Mouse (Mus musculus) limb, embryonic 10.5 days (tissue): Measurements from ENCODE around the gene Elovl2. TPM values are rescaled to one million over a fixed set of nuclear protein-coding genes. Genes with fewer than 3 reads are reported as not detected.
"Not testable (repeated sequence)": the region's sequence is repeated elsewhere in the genome, so short reads cannot be mapped to it uniquely, and the experiment has no call there.

Experiments used
- DNase-seq: peaks from one replicate; pipeline ENCODE4 v3.0.0-alpha.2; 2017; ENCODE audit warnings: low spot score
- H3K27ac ChIP-seq: fragments of 300-500 bp; sonication (generic); 2 replicates; pipeline ENCODE4 v1.5.1; 2016; ENCODE audit warnings: mild to moderate bottlenecking
- H3K27me3 ChIP-seq: fragments of 300-500 bp; sonication (generic); 2 replicates; pipeline ENCODE4 v1.6.1; 2016; ENCODE audit warnings: low read depth, mild to moderate bottlenecking; ENCODE audit not compliant: poor library complexity, severe bottlenecking
- H3K36me3 ChIP-seq: fragments of 300-500 bp; sonication (generic); 2 replicates; pipeline ENCODE4 v1.6.1; 2016; ENCODE audit warnings: mild to moderate bottlenecking, moderate library complexity
- H3K4me1 ChIP-seq: fragments of 300-500 bp; sonication (generic); 2 replicates; pipeline ENCODE4 v1.6.1; 2016
- H3K4me3 ChIP-seq: fragments of 300-500 bp; sonication (generic); 2 replicates; pipeline ENCODE4 v1.5.1; 2016; ENCODE audit warnings: mild to moderate bottlenecking, moderate library complexity
- H3K9me3 ChIP-seq: fragments of 300-500 bp; sonication (generic); replicated peaks from 2 replicates; pipeline ENCODE4 v1.6.1; 2016; ENCODE audit warnings: mild to moderate bottlenecking
- WGBS: fragments of 180-500 bp; shearing (Covaris S2); methylation state at CpG from one replicate; pipeline ENCODE4 v1.1.7; 2016; 5-methylcytosine and 5-hydroxymethylcytosine counted together
- polyA plus RNA-seq: library from polyadenylated mRNA; unstranded; fragments of >200 nt; fragmentation: Nextera tagmentation; extraction: Ambion mirVana; gene quantifications from 2 replicates; pipeline ENCODE4 v1.2.1, GENCODE M21; 2016

Gene Elovl2
- polyA plus RNA-seq, 1 experiment from 2014 or later: 22.9 TPM

- H3K4me3 ChIP-seq: no peak overlapping the region
- H3K27me3 ChIP-seq: no peaks in the 10 kb centered on the region
- H3K4me1 ChIP-seq: no peaks in the 10 kb centered on the region
- no peaks in the 10 kb centered on the region for H3K36me3 ChIP-seq
- no peak for DNase-seq
- no peaks in the 10 kb centered on the region for H3K9me3 ChIP-seq
- 85% methylated on average over 5 of the region's 5 CpGs for WGBS
- H3K27ac ChIP-seq: no peak overlapping the region
These were observed 10.1 kb upstream of the Elovl2 start for GRCm38 (mm10) chr13:41230256-41230655.

- DNase-seq: no peak
- Histone ChIP-seq H3K4me1 (no peaks in the 10 kb centered on the region), H3K36me3 (no peaks in the 10 kb centered on the region), H3K27me3 (no peaks in the 10 kb centered on the region), H3K4me3 (no peak overlapping the region), H3K27ac (no peak overlapping the region), H3K9me3 (no peaks in the 10 kb centered on the region)
- WGBS: 87% methylated on average over 5 of the region's 5 CpGs
These were observed 7.9 kb upstream of the Elovl2 start for GRCm38 (mm10) chr13:41228060-41228459.

GRCm38 (mm10) chr13:41226513-41226912 is 6.3 kb upstream of the Elovl2 start:
- no peak for DNase-seq
- H3K27ac ChIP-seq: no peak overlapping the region
- H3K9me3 ChIP-seq: no peaks in the 10 kb centered on the region
- no peak overlapping the region for H3K4me3 ChIP-seq
- H3K36me3 ChIP-seq: no peaks in the 10 kb centered on the region
- H3K4me1 ChIP-seq: no peaks in the 10 kb centered on the region
- 91% methylated on average over 5 of the region's 5 CpGs for WGBS
- H3K27me3 ChIP-seq: no peaks in the 10 kb centered on the region

- WGBS: 2% methylated on average over 39 of the region's 39 CpGs
- no peak for DNase-seq
- peak overlapping the region; percentile 89 for H3K27ac ChIP-seq
- H3K4me1 ChIP-seq: peaks cover 12% of the 10 kb centered on the region
- no peaks in the 10 kb centered on the region for H3K36me3 ChIP-seq
- H3K27me3 ChIP-seq: no peaks in the 10 kb centered on the region
- peak overlapping the region; percentile 68 for H3K4me3 ChIP-seq
- no peaks in the 10 kb centered on the region for H3K9me3 ChIP-seq
These were observed 410 bp downstream of the Elovl2 start for GRCm38 (mm10) chr13:41219687-41220303.

GRCm38 (mm10) chr13:41219056-41219455 is 1.1 kb downstream of the Elovl2 start:
- Histone ChIP-seq H3K27ac (no peak overlapping the region), H3K4me1 (peaks cover 12% of the 10 kb centered on the region), H3K36me3 (no peaks in the 10 kb centered on the region), H3K9me3 (no peaks in the 10 kb centered on the region), H3K4me3 (peak overlapping the region; percentile 68; the same call in 1 of the 2 replicates), H3K27me3 (no peaks in the 10 kb centered on the region)
- DNase-seq: no peak
- WGBS: 59% methylated on average over 1 of the region's 1 CpGs

GRCm38 (mm10) chr13:41216236-41216635 is 4.0 kb downstream of the Elovl2 start:
- WGBS: 90% methylated on average over 3 of the region's 3 CpGs
- H3K4me1 ChIP-seq: peaks cover 12% of the 10 kb centered on the region
- H3K36me3 ChIP-seq: no peaks in the 10 kb centered on the region
- H3K4me3 ChIP-seq: no peak overlapping the region
- H3K9me3 ChIP-seq: no peaks in the 10 kb centered on the region
- H3K27me3 ChIP-seq: no peaks in the 10 kb centered on the region
- no peak overlapping the region for H3K27ac ChIP-seq
- no peak for DNase-seq

GRCm38 (mm10) chr13:41215669-41216068 is 4.5 kb downstream of the Elovl2 start:
- Histone ChIP-seq H3K27me3 (no peaks in the 10 kb centered on the region), H3K36me3 (no peaks in the 10 kb centered on the region), H3K27ac (no peak overlapping the region), H3K4me1 (peaks cover 12% of the 10 kb centered on the region), H3K9me3 (no peaks in the 10 kb centered on the region), H3K4me3 (no peak overlapping the region)
- no peak for DNase-seq
- WGBS: 90% methylated on average over 6 of the region's 6 CpGs

- no peak for DNase-seq
- WGBS: 83% methylated on average over 6 of the region's 6 CpGs
- H3K27ac ChIP-seq: no peak overlapping the region
- no peak overlapping the region for H3K4me3 ChIP-seq
- no peaks in the 10 kb centered on the region for H3K36me3 ChIP-seq
- no peaks in the 10 kb centered on the region for H3K9me3 ChIP-seq
- no peaks in the 10 kb centered on the region for H3K27me3 ChIP-seq
- no peaks in the 10 kb centered on the region for H3K4me1 ChIP-seq
These were observed 7.5 kb downstream of the Elovl2 start for GRCm38 (mm10) chr13:41212558-41213322.

- no peaks in the 10 kb centered on the region for H3K9me3 ChIP-seq
- H3K27me3 ChIP-seq: no peaks in the 10 kb centered on the region
- DNase-seq: no peak
- H3K4me1 ChIP-seq: no peaks in the 10 kb centered on the region
- no peak overlapping the region for H3K27ac ChIP-seq
- WGBS: 86% methylated on average over 4 of the region's 4 CpGs
- H3K4me3 ChIP-seq: no peak overlapping the region
- H3K36me3 ChIP-seq: no peaks in the 10 kb centered on the region
These were observed 8.9 kb downstream of the Elovl2 start for GRCm38 (mm10) chr13:41211276-41211675.

- H3K9me3 ChIP-seq: no peaks in the 10 kb centered on the region
These were observed 14.0 kb downstream of the Elovl2 start for GRCm38 (mm10) chr13:41206241-41206640.

GRCm38 (mm10) chr13:41205568-41205967 is 14.6 kb downstream of the Elovl2 start:
- DNase-seq, H3K36me3 ChIP-seq, H3K27ac ChIP-seq, H3K4me3 ChIP-seq, H3K27me3 ChIP-seq, H3K9me3 ChIP-seq: not testable (repeated sequence)
- peaks cover 38% of the 10 kb centered on the region for H3K4me1 ChIP-seq

More at GRCm38 (mm10) chr13:41206241-41206640, 14.0 kb downstream of the Elovl2 start:
- no peak for DNase-seq
- H3K27ac ChIP-seq: no peak overlapping the region
- WGBS: 85% methylated on average over 5 of the region's 5 CpGs
- H3K4me3 ChIP-seq: no peak overlapping the region
- H3K27me3 ChIP-seq: no peaks in the 10 kb centered on the region
- no peaks in the 10 kb centered on the region for H3K36me3 ChIP-seq
- peaks cover 33% of the 10 kb centered on the region for H3K4me1 ChIP-seq

GRCm38 (mm10) chr13:41203691-41204090 is 16.5 kb downstream of the Elovl2 start:
- WGBS: 87% methylated on average over 9 of the region's 9 CpGs
- Histone ChIP-seq H3K27ac (no peak overlapping the region), H3K27me3 (no peaks in the 10 kb centered on the region), H3K4me1 (peaks cover 38% of the 10 kb centered on the region), H3K9me3 (no peaks in the 10 kb centered on the region), H3K36me3 (no peaks in the 10 kb centered on the region), H3K4me3 (no peak overlapping the region)
- no peak for DNase-seq

- 62% methylated on average over 7 of the region's 7 CpGs for WGBS
- DNase-seq: no peak
- no peak overlapping the region for H3K4me3 ChIP-seq
These were observed 16.9 kb downstream of the Elovl2 start for GRCm38 (mm10) chr13:41203289-41203688.

More at GRCm38 (mm10) chr13:41203289-41203688, 16.9 kb downstream of the Elovl2 start:
- H3K27ac ChIP-seq: no peak overlapping the region
- no peaks in the 10 kb centered on the region for H3K27me3 ChIP-seq
- H3K36me3 ChIP-seq: no peaks in the 10 kb centered on the region
- no peaks in the 10 kb centered on the region for H3K9me3 ChIP-seq
- H3K4me1 ChIP-seq: peaks cover 38% of the 10 kb centered on the region
